Mouse (Mus musculus): ENCODE data around the gene Rps21. TPM values are rescaled to one million over a fixed set of nuclear protein-coding genes. Genes with fewer than 3 reads are reported as not detected.

Gene Rps21
- polyA plus RNA-seq, 1 experiment from 2014 or later: 606 TPM

Small RNAs within 50 kb of the gene (microRNA-seq; reads per million reads assigned to microRNA genes)
- not detected for gene Mir3091 (ENCODE audit: borderline number of aligned reads)

Other genes starting within 250 kb of the Rps21 start
- 8.9 and 9.1 TPM in 2 replicates for gene Lsm14b, start 232.4 kb upstream of the Rps21 start, polyA plus RNA-seq (2015; fragmentation: Nextera tagmentation; extraction: Ambion mirVana)
- gene Psma7, start 214.9 kb upstream of the Rps21 start, polyA plus RNA-seq (2015; fragmentation: Nextera tagmentation; extraction: Ambion mirVana): 472 and 518 TPM in 2 replicates
- 5.2 and 6.1 TPM in 2 replicates for gene Ss18l1, start 214.9 kb upstream of the Rps21 start, polyA plus RNA-seq (2015; fragmentation: Nextera tagmentation; extraction: Ambion mirVana)
- gene Mtg2, start 186.8 kb upstream of the Rps21 start, polyA plus RNA-seq (2015; fragmentation: Nextera tagmentation; extraction: Ambion mirVana): 24.3 and 25.6 TPM in 2 replicates
- 0.13 and 0.40 TPM in 2 replicates for gene Hrh3, start 152.9 kb upstream of the Rps21 start, polyA plus RNA-seq (2015; fragmentation: Nextera tagmentation; extraction: Ambion mirVana)
- gene Osbpl2, start 138.1 kb upstream of the Rps21 start, polyA plus RNA-seq (2015; fragmentation: Nextera tagmentation; extraction: Ambion mirVana): 42.6 and 43.0 TPM in 2 replicates
- gene Adrm1, start 85.9 kb upstream of the Rps21 start, polyA plus RNA-seq (2015; fragmentation: Nextera tagmentation; extraction: Ambion mirVana): 176 and 190 TPM in 2 replicates
- 28.0 and 37.2 TPM in 2 replicates for gene Lama5, start 31.5 kb upstream of the Rps21 start, polyA plus RNA-seq (2015; fragmentation: Nextera tagmentation; extraction: Ambion mirVana)
- 13.5 and 14.2 TPM in 2 replicates for gene Cables2, start 16.1 kb downstream of the Rps21 start, polyA plus RNA-seq (2015; fragmentation: Nextera tagmentation; extraction: Ambion mirVana)
- 1.5 and 1.8 TPM in 2 replicates for gene Rbbp8nl, start 32.5 kb downstream of the Rps21 start, polyA plus RNA-seq (2015; fragmentation: Nextera tagmentation; extraction: Ambion mirVana)
- gene Gata5, start 77.3 kb downstream of the Rps21 start, polyA plus RNA-seq (2015; fragmentation: Nextera tagmentation; extraction: Ambion mirVana): not detected in 2 replicates
- gene Slco4a1, start 198.9 kb downstream of the Rps21 start, polyA plus RNA-seq (2015; fragmentation: Nextera tagmentation; extraction: Ambion mirVana): 3.1 and 3.4 TPM in 2 replicates
- gene Ntsr1, start 242.6 kb downstream of the Rps21 start, polyA plus RNA-seq (2015; fragmentation: Nextera tagmentation; extraction: Ambion mirVana): 0.32 and 0.45 TPM in 2 replicates

Data from embryonic facial prominence, embryonic 15.5 days (tissue).